Mouse (Mus musculus) right cerebral cortex, adult 2 months (tissue): Measurements from ENCODE around the gene Zc3h12b.

ENCODE experiments used
- DNase-seq, 2 experiments: peaks; one replicate each; pipeline ENCODE4 v3.0.0; 2021 to 2022; ENCODE audit warnings: low spot score in 2 of 2

Zc3h12b gene

GRCm38 (mm10) chrX:95711227-95712111 lies at the start of gene Zc3h12b:
Gene Zc3h12b (plus strand): TSS chrX:95711678.
- DNase-seq: peak; percentile 76 to 78

- DNase-seq: no peak
Measured at GRCm38 (mm10) chrX:95682206-95682605, 29.3 kb upstream of the Zc3h12b start.

- peak; percentile 2 to 6 for DNase-seq
Measured at GRCm38 (mm10) chrX:95687119-95687518, 24.4 kb upstream of the Zc3h12b start.

DNA sequence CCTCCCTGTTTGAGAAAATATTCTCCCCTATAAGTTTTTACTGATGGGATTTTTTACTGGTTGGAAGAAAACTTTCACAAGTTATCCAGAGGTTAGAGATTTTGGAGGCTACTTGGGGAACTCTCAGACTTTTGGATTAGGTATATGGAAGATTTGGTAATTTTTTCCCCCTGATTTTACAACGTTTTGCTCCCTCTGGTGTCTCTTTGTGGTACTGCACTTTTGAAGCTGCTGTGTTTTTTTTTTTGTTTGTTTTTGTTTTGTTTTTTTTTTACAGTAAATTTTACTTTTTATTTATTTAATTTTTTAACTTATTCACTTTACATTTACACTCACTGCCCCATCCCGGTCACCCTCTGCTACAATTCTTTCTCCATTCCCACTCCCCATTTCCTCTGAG lies 26.8 kb downstream of the Zc3h12b start:
- DNase-seq: no peak

GRCm38 (mm10) chrX:95795881-95796280 lies 84.4 kb downstream of the Zc3h12b start:
- no peak for DNase-seq

GRCm38 (mm10) chrX:95801790-95802189 lies 90.3 kb downstream of the Zc3h12b start:
- DNase-seq: no peak

DNA sequence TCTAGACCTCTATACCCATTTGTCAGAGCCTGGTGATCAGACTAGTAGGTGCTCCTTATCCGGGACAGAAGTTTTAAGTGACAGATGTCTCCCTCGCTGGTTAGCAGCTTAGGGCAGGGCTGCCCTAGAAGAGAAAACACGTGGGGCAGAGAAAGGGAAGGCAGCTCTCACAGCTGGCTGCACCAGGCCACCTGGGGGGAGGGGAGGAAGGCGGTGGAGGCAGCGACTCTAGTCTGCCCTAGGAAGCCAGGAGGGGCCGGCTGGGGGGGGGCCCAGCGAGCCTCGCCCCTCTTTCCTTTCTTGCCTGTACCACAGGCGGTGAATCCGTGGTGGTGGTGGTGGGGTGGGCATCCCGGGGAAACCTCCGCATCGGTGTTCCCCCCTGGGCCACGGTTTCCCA lies 141.3 kb downstream of the Zc3h12b start:
- DNase-seq: no peak

DNA sequence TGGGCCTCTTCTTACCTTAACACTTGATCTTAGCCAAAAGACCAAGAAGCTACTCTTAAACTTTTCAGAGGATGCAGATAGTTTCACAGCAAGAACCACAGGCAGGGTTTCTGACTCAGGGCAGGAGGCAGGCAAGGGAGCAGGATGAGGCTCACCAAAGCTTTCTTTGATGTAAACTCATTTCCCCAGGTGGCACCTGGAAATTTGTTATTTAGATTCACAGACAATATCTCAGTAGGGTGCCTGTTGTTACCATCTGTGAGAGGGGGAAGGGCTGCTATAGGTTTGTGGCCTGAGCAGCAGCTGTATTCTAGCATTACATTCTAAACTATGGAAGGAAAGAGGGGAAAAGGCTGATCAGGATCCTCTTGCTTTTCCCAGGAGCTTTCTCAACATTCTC lies 169.6 kb downstream of the Zc3h12b start:
- DNase-seq: no peak

GRCm38 (mm10) chrX:95902716-95903115 lies 191.2 kb downstream of the Zc3h12b start:
- DNase-seq: no peak

DNA sequence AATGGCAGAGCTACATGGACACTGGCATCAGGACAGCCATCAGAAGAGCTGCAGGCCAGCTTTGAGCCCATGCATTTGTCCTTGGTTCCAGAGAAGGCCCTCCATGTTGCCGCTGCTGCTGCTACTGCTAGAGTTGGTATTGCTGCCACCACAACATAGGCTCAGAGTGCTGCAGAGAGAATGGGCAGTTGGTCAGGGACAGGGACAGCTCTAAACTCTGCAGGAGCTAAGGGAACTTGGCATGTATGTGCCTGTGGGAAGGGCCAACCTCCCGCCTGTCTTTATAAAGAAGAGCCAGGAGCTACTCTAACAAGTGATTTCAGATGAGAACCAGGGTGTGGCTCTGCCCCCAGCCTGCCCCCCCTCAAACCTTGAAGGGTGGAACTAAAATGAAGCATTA lies 224.0 kb downstream of the Zc3h12b start:
- DNase-seq: no peak

DNA sequence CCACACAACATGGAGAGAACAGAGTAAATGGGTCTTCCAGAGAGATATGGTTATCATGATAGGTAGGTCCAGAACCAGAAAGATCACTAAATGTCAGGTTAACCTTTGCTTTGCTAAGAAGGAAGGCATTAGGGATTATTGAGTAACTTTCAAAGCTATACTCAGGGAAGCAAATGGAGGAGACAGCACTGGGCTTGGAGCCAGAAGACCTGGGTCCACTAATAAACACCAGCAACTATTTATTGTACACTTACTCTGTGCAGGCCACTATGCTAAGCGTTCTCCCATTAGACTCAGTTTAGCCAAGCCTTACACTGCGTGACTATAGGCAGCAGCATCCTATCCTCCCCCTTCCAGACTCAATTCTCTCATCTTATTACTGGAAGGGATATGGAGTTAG lies 234.0 kb downstream of the Zc3h12b start:
- DNase-seq: no peak

DNA sequence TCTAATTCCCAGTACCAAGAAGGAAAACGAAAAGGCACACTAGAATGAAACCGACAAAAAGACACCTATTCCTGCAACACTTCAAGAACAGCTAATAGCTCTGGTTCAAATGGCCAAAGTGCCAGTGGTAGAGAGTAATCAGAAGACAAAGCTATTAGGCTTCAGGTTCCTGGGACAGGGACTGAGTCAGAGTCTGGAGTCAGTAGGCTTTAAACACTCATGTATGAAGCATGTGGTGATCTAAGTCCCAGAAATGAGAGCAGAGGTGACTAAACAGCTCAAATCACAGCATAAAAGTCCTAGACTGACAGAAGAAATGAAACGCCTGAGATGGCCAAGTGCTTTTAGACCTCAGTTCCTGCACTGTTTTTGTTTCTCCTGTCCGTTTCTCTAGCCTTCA lies 236.7 kb downstream of the Zc3h12b start:
- DNase-seq: no peak

GRCm38 (mm10) chrX:95950776-95951175 lies 239.3 kb downstream of the Zc3h12b start:
- DNase-seq: peak; percentile 36 to 57

- peak; percentile 88 to 93 for DNase-seq
Measured at GRCm38 (mm10) chrX:95956497-95957293, 245.2 kb downstream of the Zc3h12b start, which contains the start of gene Las1l. Gene Las1l (minus strand): TSS chrX:95956962.

GRCm38 (mm10) chrX:95957461-95957860 lies 246.0 kb downstream of the Zc3h12b start:
- peak in 1 of 2 experiments; percentile 9 for DNase-seq

DNA sequence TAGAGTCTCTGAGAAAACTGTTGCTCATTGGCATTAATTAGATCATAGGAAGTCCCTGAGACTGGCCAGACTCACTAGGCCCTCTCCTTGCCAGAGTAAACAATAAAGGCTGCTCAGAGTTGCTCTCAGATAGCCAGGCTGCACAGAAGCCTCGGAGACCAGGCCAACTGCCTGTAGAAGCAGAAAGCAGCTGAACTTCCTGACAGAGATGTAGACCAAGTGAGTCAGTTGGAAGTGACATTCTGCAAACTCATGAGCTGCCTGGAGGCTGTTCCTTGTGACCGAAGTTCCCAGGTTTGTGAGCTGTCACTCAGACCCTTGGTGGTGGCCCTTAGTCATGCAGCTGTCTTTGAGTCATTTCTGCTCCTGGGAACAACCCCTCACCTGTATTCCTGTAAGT lies 251.9 kb downstream of the Zc3h12b start:
- DNase-seq: no peak

- DNase-seq: no peak
Measured at GRCm38 (mm10) chrX:95965036-95965435, 253.6 kb downstream of the Zc3h12b start.

DNA sequence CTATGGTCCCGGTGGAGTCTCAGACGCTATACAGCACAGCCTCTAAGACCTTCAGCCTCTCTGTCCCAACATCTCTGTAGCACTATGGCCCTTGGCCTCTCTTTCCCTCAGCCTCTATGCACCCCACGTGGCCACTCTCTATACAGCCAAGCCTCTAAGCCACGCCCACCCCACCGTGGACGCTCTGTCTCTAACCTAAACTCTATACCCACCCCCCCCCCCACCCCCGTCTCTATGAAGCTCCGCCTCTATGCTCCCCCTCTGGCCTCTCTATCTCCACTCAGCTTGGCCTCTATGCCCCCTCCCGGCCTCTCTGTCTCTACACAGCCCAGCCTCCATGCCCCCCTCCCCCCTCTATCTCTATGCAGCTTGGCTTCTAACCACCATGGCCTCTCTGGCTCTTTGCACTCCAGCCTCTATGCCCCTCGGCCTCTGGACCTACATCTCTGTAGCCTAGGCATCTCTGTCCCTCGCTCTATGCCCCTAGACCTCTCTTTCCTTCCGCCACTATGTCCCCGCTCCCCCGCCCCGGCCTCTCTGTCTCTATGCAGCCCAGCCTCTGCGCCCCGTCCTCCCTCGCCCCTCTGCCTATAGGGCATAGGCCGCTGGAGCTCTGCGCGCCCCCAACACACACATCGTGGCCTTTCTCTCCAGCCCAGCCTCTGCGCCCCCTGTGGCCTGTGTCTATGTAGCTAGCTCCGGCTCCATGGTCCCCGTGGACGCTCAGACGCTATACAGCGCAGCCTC lies 256.5 kb downstream of the Zc3h12b start:
- no peak for DNase-seq

DNA sequence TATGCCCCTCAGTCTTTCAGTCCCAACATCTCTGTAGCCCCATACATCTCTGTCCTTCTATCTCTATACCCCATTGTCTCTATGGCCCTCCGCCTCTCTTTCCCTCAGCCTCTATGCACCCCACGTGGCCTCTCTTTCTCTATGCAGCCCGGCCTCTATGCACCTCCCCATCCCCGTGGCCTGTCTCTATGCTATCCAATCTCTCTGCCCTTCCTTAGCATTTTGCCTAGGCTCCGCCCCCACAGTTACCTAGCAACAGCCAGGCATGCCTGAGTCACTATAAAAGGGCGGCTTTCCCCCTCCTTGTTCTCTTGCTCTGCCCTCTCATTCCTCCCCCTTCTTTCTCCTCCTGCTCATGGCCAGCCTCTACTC lies 257.1 kb downstream of the Zc3h12b start:
- peak; percentile 58 to 62 for DNase-seq

- DNase-seq: no peak
Measured at GRCm38 (mm10) chrX:95969116-95969515, 257.6 kb downstream of the Zc3h12b start.

DNA sequence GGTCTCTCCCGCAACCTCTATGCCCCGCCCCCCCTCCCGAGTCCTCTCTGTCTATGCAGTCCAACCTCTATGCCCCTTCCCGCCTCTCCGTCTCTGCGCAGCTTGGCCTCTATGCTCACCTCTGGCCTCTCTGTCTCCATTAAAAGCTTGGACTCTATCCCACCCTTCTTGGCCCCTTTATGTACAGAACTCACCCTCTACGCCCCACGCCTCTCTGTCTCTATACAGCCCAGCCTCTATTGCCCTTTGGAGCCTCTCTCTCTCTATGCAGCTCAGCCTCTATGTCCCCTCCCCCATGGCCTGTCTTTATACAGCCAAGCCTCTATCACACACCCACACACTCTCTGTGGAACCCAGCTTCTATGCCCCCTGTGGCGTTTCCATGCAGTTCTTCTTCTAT lies 258.5 kb downstream of the Zc3h12b start:
- DNase-seq: no peak
